Mouse (Mus musculus) E14TG2a.4 (cell line): Measurements from ENCODE around the gene Aif1.

ENCODE experiments used
- H3K27me3 ChIP-seq: 2 replicates; pipeline ENCODE4 v1.6.1; 2014; ENCODE audit warnings: low read length, control low read depth; ENCODE audit not compliant: insufficient read depth
- H3K36me3 ChIP-seq: 2 replicates; pipeline ENCODE4 v1.6.1; 2014; ENCODE audit warnings: low read length, control low read depth; ENCODE audit not compliant: insufficient read depth
- H3K4me1 ChIP-seq: replicated peaks from 2 replicates; pipeline ENCODE4 v1.6.1; 2014; ENCODE audit warnings: low read depth, low read length, control low read depth
- H3K4me3 ChIP-seq: replicated peaks from 2 replicates; pipeline ENCODE4 v1.5.1; 2014; ENCODE audit warnings: mild to moderate bottlenecking, low read length
- H3K9me3 ChIP-seq: 2 replicates; pipeline ENCODE4 v1.6.1; 2014; ENCODE audit warnings: low read length, control low read depth
- CTCF ChIP-seq: conservative IDR thresholded peaks from 2 replicates; pipeline ENCODE4 v1.5.1; 2014; ENCODE audit warnings: low read length
- NANOG ChIP-seq: IDR thresholded peaks from 2 replicates; pipeline ENCODE4 v1.6.1; 2014; ENCODE audit warnings: borderline replicate concordance, low read length, mixed read lengths
- POU5F1 ChIP-seq: IDR thresholded peaks from 2 replicates; pipeline ENCODE4 v1.6.1; 2014; ENCODE audit warnings: low read length, borderline replicate concordance

The Aif1 gene

GRCm38 (mm10) chr17:35158850-35159593, 16.8 kb downstream of the Aif1 start:
- Histone ChIP-seq H3K4me3 (no peak overlapping the region), H3K27me3 (no peaks in the 10 kb centered on the region), H3K9me3 (no peaks in the 10 kb centered on the region), H3K4me1 (peaks cover 98% of the 10 kb centered on the region), H3K36me3 (peaks cover 100% of the 10 kb centered on the region)
- TF ChIP-seq NANOG (no peak), POU5F1 (no peak), CTCF (no peak)

DNA sequence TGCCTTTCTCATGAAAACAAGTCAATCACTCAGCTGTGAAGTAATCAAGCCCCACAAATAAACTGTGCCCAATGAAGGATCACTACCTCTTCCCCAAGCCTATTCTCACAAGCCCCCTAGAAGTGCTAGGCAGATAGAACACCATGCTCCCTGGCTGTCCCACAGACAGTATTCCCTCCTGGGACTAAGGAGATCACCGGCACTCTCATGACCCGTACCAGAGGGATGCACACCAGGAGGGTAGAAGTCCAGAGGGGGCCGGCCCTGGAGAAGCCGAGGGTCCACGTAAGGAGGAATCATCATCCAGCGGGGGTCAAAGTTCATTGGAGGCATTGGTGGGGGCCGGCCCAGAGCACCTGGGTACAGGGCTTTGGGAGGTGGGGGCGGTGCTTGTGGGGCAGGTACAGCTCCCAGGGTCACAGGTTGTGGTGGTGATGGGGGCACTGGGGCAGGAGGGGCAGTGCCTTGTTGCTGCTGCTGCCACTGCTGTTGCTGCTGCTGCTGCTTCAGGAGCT, 18.1 kb downstream of the Aif1 start:
- peaks cover 100% of the 10 kb centered on the region for H3K36me3 ChIP-seq
- TF ChIP-seq POU5F1 (no peak), NANOG (no peak), CTCF (no peak)

DNA sequence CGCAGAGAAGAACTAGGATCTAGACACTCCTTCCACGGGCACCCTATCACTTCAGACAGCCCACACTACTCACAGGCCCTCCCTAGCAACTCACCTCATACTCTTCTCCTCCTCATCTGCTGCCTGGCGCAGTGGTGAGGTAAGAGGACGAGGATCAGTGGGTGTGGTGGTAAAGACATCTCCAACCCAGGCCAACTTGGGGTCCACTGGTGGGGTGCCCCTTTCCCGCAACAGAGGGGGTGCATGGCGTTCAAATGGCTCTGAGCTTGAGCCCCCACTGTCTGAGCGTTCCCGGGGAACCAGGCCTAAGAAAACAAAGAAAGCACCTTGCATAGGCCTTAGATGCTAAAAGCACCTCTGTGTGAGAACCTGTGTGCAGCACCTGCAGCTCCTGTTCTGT, 18.6 kb downstream of the Aif1 start:
- H3K9me3 ChIP-seq = no peaks in the 10 kb centered on the region
- H3K4me1 ChIP-seq = peaks cover 89% of the 10 kb centered on the region
- H3K4me3 ChIP-seq = peak overlapping the region; percentile 26; the same call in 1 of the 2 replicates
- no peaks in the 10 kb centered on the region for H3K27me3 ChIP-seq
- no peak for TF ChIP-seq POU5F1
- TF ChIP-seq CTCF = no peak
- no peak for TF ChIP-seq NANOG
- peaks cover 100% of the 10 kb centered on the region for H3K36me3 ChIP-seq

More for the DNA sequence above, 18.1 kb downstream of the Aif1 start:
- Histone ChIP-seq H3K4me3 (no peak overlapping the region), H3K4me1 (peaks cover 90% of the 10 kb centered on the region), H3K9me3 (no peaks in the 10 kb centered on the region), H3K27me3 (no peaks in the 10 kb centered on the region)

DNA sequence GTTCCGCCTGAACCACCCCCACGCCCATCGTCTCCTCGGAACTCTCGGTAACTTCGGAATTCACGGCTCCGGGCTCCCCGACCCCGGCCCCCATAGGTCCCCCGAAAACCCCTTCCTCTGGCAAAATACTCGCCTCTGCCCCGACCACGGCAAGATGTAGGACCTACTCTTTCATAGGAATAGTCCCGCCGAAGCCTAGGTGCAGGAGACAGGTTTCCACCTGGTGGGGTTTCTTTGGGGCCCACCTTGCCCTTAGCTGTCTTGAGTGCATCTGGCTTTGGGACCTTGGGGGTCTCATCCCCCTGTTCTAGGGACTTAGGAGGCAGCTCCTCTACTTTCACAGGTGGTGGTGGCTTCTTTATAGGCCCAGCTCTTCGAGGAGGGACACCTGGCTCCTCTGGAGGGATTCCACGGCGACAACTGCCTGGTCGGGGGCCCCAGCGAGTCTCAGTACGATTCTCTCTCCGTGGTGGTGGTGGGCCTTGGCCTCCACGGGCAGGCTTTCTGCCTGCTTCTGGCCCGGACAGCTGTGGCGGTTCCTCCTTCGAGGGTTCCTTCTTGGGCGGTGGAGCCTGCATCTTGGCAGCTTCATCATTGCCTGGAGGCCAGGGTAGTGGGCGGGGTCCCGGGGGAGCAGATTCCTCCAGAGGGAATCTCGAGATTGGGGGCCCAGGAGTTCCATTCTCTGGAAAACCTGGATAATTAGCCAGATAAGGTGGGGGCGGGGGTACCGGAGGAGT, 19.2 kb downstream of the Aif1 start:
- peak overlapping the region; percentile 26; the same call in 1 of the 2 replicates for H3K4me3 ChIP-seq
- H3K36me3 ChIP-seq = peaks cover 100% of the 10 kb centered on the region
- H3K9me3 ChIP-seq = no peaks in the 10 kb centered on the region
- H3K4me1 ChIP-seq = peaks cover 82% of the 10 kb centered on the region
- H3K27me3 ChIP-seq = no peaks in the 10 kb centered on the region
- TF ChIP-seq NANOG (no peak), POU5F1 (no peak), CTCF (no peak)

DNA sequence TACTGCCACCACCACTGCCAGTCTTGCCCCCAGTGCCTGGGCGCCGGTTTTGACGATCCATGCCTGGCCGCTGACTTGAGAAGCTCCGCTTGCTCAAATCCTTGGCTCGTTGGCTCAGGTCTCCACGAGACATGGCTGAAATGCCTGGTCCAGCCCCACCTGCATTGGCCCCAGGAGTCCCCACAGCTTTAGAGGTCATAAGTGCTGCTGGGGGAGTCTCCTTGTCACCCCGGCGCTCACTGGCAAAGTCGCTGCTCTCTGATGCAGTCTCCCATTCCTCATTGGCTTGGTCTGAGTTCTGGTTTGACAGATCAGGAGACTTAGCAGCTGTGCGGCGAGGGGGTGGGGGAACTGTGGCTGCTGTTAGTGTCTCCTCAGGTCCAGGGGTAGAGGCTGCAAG, 20.4 kb downstream of the Aif1 start:
- H3K36me3 ChIP-seq = peaks cover 99% of the 10 kb centered on the region
- H3K9me3 ChIP-seq = no peaks in the 10 kb centered on the region
- H3K4me1 ChIP-seq = peaks cover 74% of the 10 kb centered on the region
- no peak overlapping the region; the same call in 1 of the 2 replicates for H3K4me3 ChIP-seq
- H3K27me3 ChIP-seq = no peaks in the 10 kb centered on the region
- TF ChIP-seq CTCF = no peak
- no peak for TF ChIP-seq NANOG
- TF ChIP-seq POU5F1 = no peak

DNA sequence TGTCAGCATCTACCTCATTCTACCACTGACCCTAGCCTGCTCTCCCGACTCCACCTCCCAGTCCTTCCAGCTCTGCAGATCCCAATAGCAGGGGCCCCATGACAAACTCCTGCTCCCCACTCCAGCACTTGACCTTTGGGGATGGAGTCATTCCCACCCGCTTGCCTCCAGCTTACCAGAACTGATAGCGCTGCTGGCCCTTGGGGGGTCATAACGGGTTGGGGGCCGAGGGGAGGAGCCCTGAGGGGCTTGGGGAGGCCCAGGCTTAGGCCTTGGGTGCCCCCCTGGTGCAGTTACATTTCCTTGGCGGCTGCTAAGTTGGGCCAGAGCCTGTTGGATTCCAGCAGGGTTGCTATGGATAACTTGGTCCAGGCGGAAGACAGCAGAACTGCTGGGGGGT, 21.3 kb downstream of the Aif1 start:
- no peak overlapping the region for H3K4me3 ChIP-seq
- no peak for TF ChIP-seq NANOG
- no peak for TF ChIP-seq CTCF
- no peak for TF ChIP-seq POU5F1

DNA sequence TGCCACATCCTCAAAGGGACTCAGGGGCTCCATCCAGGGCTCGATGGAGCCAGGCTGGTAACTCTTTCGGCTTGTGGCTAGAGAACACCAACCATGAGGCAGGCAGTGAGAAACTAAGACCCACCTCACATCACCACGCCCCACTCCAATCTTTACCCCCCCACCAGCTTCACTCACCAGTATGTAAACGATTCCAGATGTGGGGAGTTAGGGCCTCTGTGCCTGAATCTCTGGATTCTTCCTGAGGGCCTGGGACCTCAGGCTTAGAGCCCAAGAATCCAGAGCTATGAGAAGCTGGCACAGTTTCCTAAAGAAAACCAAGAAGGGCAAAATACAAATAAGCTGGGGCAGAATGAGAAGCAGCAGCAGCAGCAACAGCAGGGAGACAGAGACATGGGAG, 21.9 kb downstream of the Aif1 start:
- TF ChIP-seq NANOG (no peak), CTCF (no peak), POU5F1 (no peak)
- Histone ChIP-seq H3K4me1 (peaks cover 71% of the 10 kb centered on the region), H3K27me3 (no peaks in the 10 kb centered on the region), H3K4me3 (no peak overlapping the region), H3K9me3 (no peaks in the 10 kb centered on the region), H3K36me3 (peaks cover 99% of the 10 kb centered on the region)

More for the DNA sequence above, 21.3 kb downstream of the Aif1 start:
- H3K36me3 ChIP-seq = peaks cover 99% of the 10 kb centered on the region
- H3K27me3 ChIP-seq = no peaks in the 10 kb centered on the region
- H3K4me1 ChIP-seq = peaks cover 74% of the 10 kb centered on the region
- no peaks in the 10 kb centered on the region for H3K9me3 ChIP-seq

GRCm38 (mm10) chr17:35153077-35153476, 22.8 kb downstream of the Aif1 start:
- no peaks in the 10 kb centered on the region for H3K27me3 ChIP-seq
- H3K4me3 ChIP-seq = no peak overlapping the region
- H3K36me3 ChIP-seq = peaks cover 99% of the 10 kb centered on the region
- no peak for TF ChIP-seq POU5F1
- no peak for TF ChIP-seq NANOG
- TF ChIP-seq CTCF = no peak
- no peaks in the 10 kb centered on the region for H3K9me3 ChIP-seq
- H3K4me1 ChIP-seq = peaks cover 64% of the 10 kb centered on the region
